Comparison of ENCODE assay signal across 8 mouse cellular contexts in the genomic region with DNA sequence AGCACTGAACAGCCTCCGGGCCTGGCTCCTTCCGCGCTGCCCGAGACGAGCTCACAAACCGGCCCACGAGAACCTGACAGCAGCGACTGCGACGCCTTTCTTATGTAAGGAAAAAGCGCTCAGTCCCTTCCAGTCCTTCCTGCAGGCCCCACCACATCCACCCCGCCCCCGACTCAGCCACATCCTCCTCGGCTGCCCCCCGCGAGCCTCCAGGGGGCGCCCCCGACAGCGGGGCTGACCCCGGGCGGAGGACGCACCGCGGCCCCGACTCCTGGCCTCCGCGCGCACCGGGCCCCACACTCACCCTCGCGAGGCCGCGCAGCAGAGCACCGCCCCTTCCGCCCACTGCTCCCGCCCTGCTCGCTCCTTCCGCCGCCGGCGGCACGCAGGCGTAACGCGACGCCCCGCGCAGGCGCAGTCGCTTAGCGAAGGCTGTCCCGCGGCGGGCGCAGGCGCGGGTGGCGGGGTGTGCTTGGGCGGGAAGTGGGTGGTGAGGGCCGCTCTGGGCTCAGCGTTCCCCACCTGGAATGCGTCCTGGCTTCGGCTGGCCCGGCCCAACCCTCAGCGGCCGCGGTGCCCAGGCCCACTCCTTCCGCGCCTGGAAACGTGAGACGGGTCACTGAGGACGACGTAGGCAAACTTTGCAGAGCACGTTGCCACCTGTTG. TPM values are rescaled to one million over a fixed set of nuclear protein-coding genes. Genes with fewer than 3 reads are reported as not detected.
A peak's percentile ranks its signal among the peaks of the same experiment; 100 is the strongest.
DNase-seq lines count a peak whose midpoint lies in the region; ATAC-seq and TF ChIP-seq lines count a peak whose summit lies in the region.

A gene (minus strand): TSS at position 328 of the 666 bp plus-strand sequence.

- H3K4me1 ChIP-seq in G1E (ENCODE audit: insufficient read depth, low read depth, low read length), result peaks cover 27% of the 10 kb centered on the region
- H3K4me1 ChIP-seq in forebrain, postnatal 0 days (ENCODE audit: insufficient read depth), result peaks cover 17% of the 10 kb centered on the region; the same call in 1 of the 2 replicates
- H3K4me1 ChIP-seq in lung, embryonic 16.5 days (replicated peaks; ENCODE audit: control insufficient read depth, insufficient read depth, low read length), result peaks cover 15% of the 10 kb centered on the region

- peak within 1 kb of the TSS; percentile 76 for H3K9ac ChIP-seq in forebrain, postnatal 0 days
- H3K9ac ChIP-seq in lung, embryonic 16.5 days (ENCODE audit: low read length), result peak within 1 kb of the TSS; percentile 88

- H3K27me3 ChIP-seq in G1E (ENCODE audit: insufficient read depth, low read length), result no peaks in the 10 kb centered on the region
- no peaks in the 10 kb centered on the region for H3K27me3 ChIP-seq in forebrain, postnatal 0 days (ENCODE audit: insufficient read depth, low read length)
- no peaks in the 10 kb centered on the region for H3K27me3 ChIP-seq in lung, embryonic 16.5 days (ENCODE audit: control insufficient read depth, insufficient read depth, low read depth, low read length)

- H3K9me3 ChIP-seq in G1E (replicated peaks), result no peaks in the 10 kb centered on the region
- H3K9me3 ChIP-seq in forebrain, postnatal 0 days (ENCODE audit: low read length), result no peaks in the 10 kb centered on the region
- H3K9me3 ChIP-seq in lung, embryonic 16.5 days (ENCODE audit: control insufficient read depth, low read length), result no peaks in the 10 kb centered on the region

- peak; percentile 77 for ATAC-seq in G1E (ENCODE audit: extremely low read depth, insufficient number of reproducible peaks, low FRiP score, poor library complexity, severe bottlenecking)
- ATAC-seq in forebrain, postnatal 0 days, result peak; percentile 98
- peak; percentile 87 to 89 for ATAC-seq in hematopoietic stem cell, adult 5-6 weeks (replicated peaks in 1 of 2; ENCODE audit: insufficient read depth in 1 of 2, low FRiP score in 2 of 2, low TSS enrichment in 1 of 2, low read depth in 1 of 2, poor library complexity in 2 of 2, severe bottlenecking in 2 of 2)
- peak; percentile 98 for ATAC-seq in lung, embryonic 16.5 days (ENCODE audit: low read depth)

- peak within 1 kb of the TSS; percentile 90 for H3K4me3 ChIP-seq in G1E (ENCODE audit: low read depth, low read length)
- peak within 1 kb of the TSS; percentile 62 for H3K4me3 ChIP-seq in forebrain, postnatal 0 days (ENCODE audit: low read depth, low read length)
- H3K4me3 ChIP-seq in lung, embryonic 16.5 days (ENCODE audit: low read length), result peak within 1 kb of the TSS; percentile 73

- peaks cover 13% of the 10 kb centered on the region for H3K36me3 ChIP-seq in G1E (replicated peaks)
- H3K36me3 ChIP-seq in forebrain, postnatal 0 days (ENCODE audit: insufficient read depth), result no peaks in the 10 kb centered on the region
- H3K36me3 ChIP-seq in lung, embryonic 16.5 days (ENCODE audit: control insufficient read depth, insufficient read depth, low read length), result no peaks in the 10 kb centered on the region

- DNase-seq in G1E (ENCODE audit: low spot score), result peak; percentile 95
- DNase-seq in cerebellum, adult 18-20 months, result peak; percentile 96 to 98
- DNase-seq in forebrain, postnatal 0 days, result peak; percentile 99
- peak; percentile 77 for DNase-seq in layer of hippocampus, adult 9-10 months (ENCODE audit: low spot score)
- DNase-seq in ovary, postnatal 10 days (ENCODE audit: low spot score), result peak; percentile 96
- DNase-seq in thymus, postnatal 10 days (ENCODE audit: low spot score in 2 of 2), result peak; percentile 98

- peak within 1 kb of the TSS; percentile 80 for H3K4me2 ChIP-seq in forebrain, postnatal 0 days (ENCODE audit: low read depth)
- H3K4me2 ChIP-seq in lung, embryonic 16.5 days (ENCODE audit: low read depth, low read length), result peak within 1 kb of the TSS; percentile 88

- WGBS in forebrain, postnatal 0 days, result 5% methylated on average over 57 of the region's 74 CpGs
- WGBS in lung, embryonic 16.5 days, result under 1% methylated on average over 71 of the region's 74 CpGs

- 0 out of 2 replicates have a peak, but pooled peaks have one; percentile 14 for TF ChIP-seq CTCF in G1E (IDR thresholded peaks at IDR 0.05; ENCODE audit: low read depth, low read length)
- peak; percentile 57 for TF ChIP-seq CTCF in forebrain, postnatal 0 days (IDR thresholded peaks at IDR 0.05; ENCODE audit: low read depth)

- H3K27ac ChIP-seq in forebrain, postnatal 0 days (ENCODE audit: low read depth, low read length), result peak within 1 kb of the TSS; percentile 95
- H3K27ac ChIP-seq in lung, embryonic 16.5 days (ENCODE audit: low read length), result peak within 1 kb of the TSS; percentile 97

RNA-seq across cellular contexts. Expression of the gene that starts here (rescaled TPM):
- 3.5 and 4.1 TPM in 2 replicates for total RNA-seq in G1E (2014; fragmentation: Nextera tagmentation)
- 5.2 and 6.4 TPM in 2 replicates for total RNA-seq in G1E (2017)
- 0.37 and 0.47 TPM in 2 replicates for polyA plus RNA-seq in G1E (2012)
- total RNA-seq in forebrain, postnatal 0 days (2014; rRNA removed), result 10.6 and 11.1 TPM in 2 replicates
- polyA plus RNA-seq in forebrain, postnatal 0 days (2015; fragmentation: Nextera tagmentation; extraction: Ambion mirVana), result 14.0 and 14.9 TPM in 2 replicates
- 7.7 and 10.7 TPM in 2 replicates for total RNA-seq in hematopoietic stem cell, adult 5-6 weeks (2017)
- polyA plus RNA-seq in lung, embryonic 16.5 days (2015; fragmentation: Nextera tagmentation; extraction: Ambion mirVana), result 12.0 and 12.5 TPM in 2 replicates

Comparison
In these comparisons a context has a peak if more than half of its experiments do, and no peak if none do; other contexts are left out.
1. Peak in every context shown above with its lines: DNase-seq, ATAC-seq, H3K4me3 ChIP-seq and H3K27ac ChIP-seq.